In genomic region chr3:79495151-79495550, GRCm38 (mm10) we compare ENCODE assay signal across 8 mouse cellular contexts.
A peak's percentile ranks its signal among the peaks of the same experiment; 100 is the strongest.
DNase-seq lines count a peak whose midpoint lies in the region; TF ChIP-seq lines count a peak whose summit lies in the region.
"Had no signal": no experiment of that assay in that cellular context is flagged by ENCODE, and none has a peak within 500 bp of the region (broad histone marks: within the 10 kb centered on the region; RNA-seq: fewer than 3 reads in every experiment).

No protein-coding gene starts in this region.

- peak; percentile 19 to 30 for DNase-seq in heart, postnatal 14 days
- no peak for DNase-seq in heart, postnatal 36 days
- peak; percentile 50 to 77 for DNase-seq in left cerebral cortex, postnatal 25 days (ENCODE audit: low spot score in 2 of 2)
- DNase-seq in left cerebral cortex, adult 11 months (ENCODE audit: low spot score), result no peak
- peak; percentile 28 for DNase-seq in brain, embryonic 14.5 days (ENCODE audit: low read depth)
- DNase-seq in layer of hippocampus, postnatal 10 days (ENCODE audit: low spot score in 2 of 2), result peak; percentile 38 to 59
- no peak for DNase-seq in urinary bladder, adult 2 months (ENCODE audit: low spot score)
- DNase-seq: cerebellum, adult 8-10 months had no signal

- intact Hi-C loops in heart, postnatal 14 days (cut with DNase I), result loop anchor here (5.0 kb wide), 1 partner anchor 293 kb away; no protein-coding TSS in a partner anchor
- intact Hi-C loops in heart, postnatal 36 days (cut with DNase I), result loop anchor here (2.0 to 5.0 kb wide), 2 partner anchors 292 to 538 kb away; no protein-coding TSS in a partner anchor
- intact Hi-C loops in left cerebral cortex, postnatal 25 days (cut with DNase I), result loop anchor here (2.0 to 5.0 kb wide), 2 partner anchors 273 to 292 kb away; no protein-coding TSS in a partner anchor

- TF ChIP-seq POLR2A in brain, embryonic 14.5 days (IDR thresholded peaks at IDR 0.05; ENCODE audit: borderline replicate concordance, extremely low read depth, insufficient read depth, insufficient read length, poor library complexity, severe bottlenecking), result no peak

- peak; percentile 27; the same call in 1 of the 2 replicates for TF ChIP-seq CTCF in brain, embryonic 14.5 days (IDR thresholded peaks at IDR 0.05; ENCODE audit: borderline replicate concordance, extremely low read depth, insufficient read depth, insufficient read length)

Comparison
In these comparisons a context has a peak if more than half of its experiments do, and no peak if none do; other contexts are left out.
1. DNase-seq: peak in heart, postnatal 14 days (2 of 2), left cerebral cortex, postnatal 25 days (2 of 2), brain, embryonic 14.5 days (single experiment) and layer of hippocampus, postnatal 10 days (2 of 2); none in heart, postnatal 36 days (0 of 2), left cerebral cortex, adult 11 months (single experiment) and urinary bladder, adult 2 months (single experiment).